Mouse (Mus musculus): ENCODE results near the gene Spaca6.

Spaca6 gene

DNA sequence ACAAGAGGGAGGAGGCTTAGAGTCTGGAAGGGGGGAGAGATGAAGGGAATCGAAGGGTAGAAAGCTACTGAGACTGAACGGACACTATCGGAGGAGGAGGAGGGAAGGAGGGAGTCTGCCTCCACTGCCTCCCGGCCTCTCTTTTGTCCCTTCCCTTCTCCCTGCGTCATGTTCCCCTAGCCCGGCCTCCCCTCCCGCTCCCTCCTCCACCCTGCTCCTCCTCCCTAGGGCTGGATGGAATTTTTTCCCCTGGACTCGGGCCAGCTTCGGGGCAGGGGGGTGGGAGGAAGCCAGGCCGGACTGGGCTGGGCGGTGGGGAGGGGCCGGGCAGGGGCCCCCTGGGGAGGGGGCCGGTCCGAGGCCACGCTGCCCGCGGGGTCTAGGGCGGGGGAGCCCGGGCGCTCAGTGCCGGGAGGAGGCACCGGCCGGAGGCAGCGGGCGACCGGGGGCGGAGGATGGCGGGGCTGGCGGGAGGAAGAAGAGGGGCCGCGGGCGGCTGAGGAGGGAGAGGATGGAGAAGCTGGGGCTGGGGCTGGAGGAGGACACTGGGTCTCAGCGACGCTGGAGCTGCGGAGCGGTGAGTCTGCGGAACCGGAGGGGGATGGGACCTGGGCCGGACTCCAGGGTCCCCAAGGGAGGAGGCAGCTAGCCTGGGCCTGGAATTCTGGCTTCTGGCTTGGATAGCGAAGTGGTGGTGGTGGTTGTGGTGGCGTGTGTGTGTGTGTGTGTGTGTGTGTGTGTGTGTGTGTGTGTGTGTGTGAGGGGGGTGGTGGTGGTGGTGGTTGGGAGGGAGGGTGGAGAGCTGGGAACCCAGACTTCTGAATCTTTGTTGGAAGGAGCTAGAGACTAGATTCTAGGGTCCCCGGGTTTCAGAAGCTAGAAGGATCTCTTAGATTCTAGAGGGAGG, at the start of gene Spaca6:
Gene Spaca6, plus strand, starts transcription at position 408 of the 907 bp plus-strand sequence.
- in situ Hi-C loops (cut with MboI, MseI): no loop called here

DNA sequence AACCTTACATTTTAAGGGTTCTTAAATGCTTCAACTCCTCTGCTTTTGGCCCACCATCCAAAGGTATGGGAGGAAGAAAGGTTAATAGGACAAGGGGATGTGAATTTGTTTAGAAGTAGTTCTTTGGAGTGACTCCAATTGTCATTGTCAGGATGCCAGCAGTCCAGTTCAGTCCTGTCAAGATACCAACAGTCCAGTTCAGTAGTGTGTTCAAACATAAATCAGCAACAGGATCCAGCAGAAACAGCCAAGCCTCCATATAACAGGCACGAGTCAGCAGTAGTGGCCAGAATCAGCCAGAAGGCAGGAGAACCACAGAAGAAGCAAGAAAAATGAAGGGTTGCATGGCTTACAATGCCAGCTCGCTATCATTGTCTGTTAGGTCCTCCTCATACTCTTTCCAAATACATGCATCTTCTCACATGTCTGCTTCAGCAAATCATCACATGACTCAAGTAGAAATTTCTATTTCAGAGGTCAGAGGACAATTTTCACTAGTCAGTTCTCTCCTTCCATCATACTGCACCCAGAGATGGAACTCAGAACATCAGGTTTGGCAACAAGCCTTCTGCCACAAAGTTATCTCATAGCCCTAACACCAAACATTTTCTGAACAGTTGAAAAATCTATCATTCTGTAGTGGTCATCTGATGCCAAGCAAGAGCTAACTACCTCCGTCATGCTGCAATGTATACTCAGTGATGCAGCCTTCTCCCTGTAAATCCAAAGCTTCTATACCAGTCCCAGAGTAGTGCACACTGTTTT, 35.9 kb upstream of the Spaca6 start:
- in situ Hi-C loops (cut with MboI, MseI): no loop called here

DNA sequence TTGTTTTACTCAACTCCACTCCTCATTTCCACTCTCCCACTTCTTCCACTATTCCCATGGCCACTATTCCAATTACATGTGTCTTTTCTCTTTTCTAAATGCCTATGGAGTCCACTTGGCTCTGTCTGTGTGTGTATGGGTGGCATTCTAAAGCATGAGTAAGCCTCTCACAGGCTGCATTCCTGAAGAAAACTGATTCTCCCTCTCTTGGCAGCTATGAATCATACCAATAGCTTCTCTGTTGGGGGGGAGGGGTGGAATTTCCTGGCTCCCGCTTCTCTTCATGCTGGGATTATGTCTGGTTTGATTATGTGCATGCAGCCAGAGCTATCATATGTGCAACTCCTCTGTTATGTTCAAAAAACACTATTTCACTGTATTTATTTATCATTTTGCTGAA, 34.4 kb upstream of the Spaca6 start:
- in situ Hi-C loops (cut with MboI, MseI): no loop called here

GRCm38 (mm10) chr17:17795527-17795926, 31.4 kb upstream of the Spaca6 start:
- in situ Hi-C loops (cut with MboI, MseI): no loop called here

GRCm38 (mm10) chr17:17823612-17824336, 3.2 kb upstream of the Spaca6 start:
- in situ Hi-C loops (cut with MboI, MseI): no loop called here

GRCm38 (mm10) chr17:17825921-17826591, 902 bp upstream of the Spaca6 start:
- in situ Hi-C loops (cut with MboI, MseI): no loop called here

- in situ Hi-C loops (cut with MboI, MseI): no loop called here
Observed at GRCm38 (mm10) chr17:17827658-17828190, 766 bp downstream of the Spaca6 start.

- in situ Hi-C loops (cut with MboI, MseI): no loop called here
Observed at GRCm38 (mm10) chr17:17828191-17828981, 1.4 kb downstream of the Spaca6 start.

GRCm38 (mm10) chr17:17829052-17829785, 2.3 kb downstream of the Spaca6 start:
- in situ Hi-C loops (cut with MboI, MseI): no loop called here

- in situ Hi-C loops (cut with MboI, MseI): no loop called here
Observed at GRCm38 (mm10) chr17:17829816-17830535, 3.0 kb downstream of the Spaca6 start.

- in situ Hi-C loops (cut with MboI, MseI): no loop called here
Observed at GRCm38 (mm10) chr17:17830731-17831130, 3.8 kb downstream of the Spaca6 start.

GRCm38 (mm10) chr17:17834896-17835295, 7.9 kb downstream of the Spaca6 start:
- in situ Hi-C loops (cut with MboI, MseI): no loop called here

- in situ Hi-C loops (cut with MboI, MseI): no loop called here
Observed at GRCm38 (mm10) chr17:17836101-17836500, 9.1 kb downstream of the Spaca6 start.

GRCm38 (mm10) chr17:17837426-17837825, 10.5 kb downstream of the Spaca6 start:
- in situ Hi-C loops (cut with MboI, MseI): no loop called here

DNA sequence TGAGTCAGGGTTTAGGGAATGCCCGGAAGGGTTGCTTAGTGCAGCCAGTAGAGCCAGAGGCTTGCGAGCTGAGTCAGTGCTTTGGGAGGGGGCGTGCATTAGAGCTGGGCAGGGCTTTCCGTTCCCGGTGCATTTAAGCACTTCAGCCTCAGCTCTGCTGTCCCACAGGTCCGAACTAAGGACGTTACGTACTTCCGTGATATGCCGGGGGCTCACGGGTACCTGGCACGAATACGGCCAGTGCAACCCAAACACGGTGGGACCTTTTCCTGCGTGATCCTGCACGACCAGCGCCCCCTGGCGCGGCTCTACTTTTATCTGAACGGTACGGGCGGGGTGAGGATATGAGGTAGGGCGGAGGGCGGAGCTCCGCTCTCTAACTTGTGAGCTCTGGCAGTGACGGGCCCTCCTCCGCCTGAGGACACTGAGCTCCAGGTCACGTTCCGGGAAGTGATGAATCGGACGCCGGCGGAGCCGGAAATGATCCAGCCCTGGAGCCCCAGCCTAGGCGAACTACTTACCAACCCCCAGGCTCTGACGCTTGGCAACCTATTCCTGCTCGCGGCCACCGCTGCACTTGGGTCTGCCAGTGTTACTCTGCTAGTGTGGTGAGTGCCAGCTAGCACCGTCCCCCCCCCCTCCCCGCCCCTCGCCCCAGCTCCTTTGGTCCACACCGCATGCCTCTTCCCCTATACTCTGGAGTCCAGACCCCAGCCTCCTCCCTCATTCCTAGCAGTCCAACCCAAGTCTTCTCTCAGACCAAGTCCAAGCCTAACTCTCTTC, 11.2 kb downstream of the Spaca6 start:
- in situ Hi-C loops (cut with MboI, MseI): no loop called here

DNA sequence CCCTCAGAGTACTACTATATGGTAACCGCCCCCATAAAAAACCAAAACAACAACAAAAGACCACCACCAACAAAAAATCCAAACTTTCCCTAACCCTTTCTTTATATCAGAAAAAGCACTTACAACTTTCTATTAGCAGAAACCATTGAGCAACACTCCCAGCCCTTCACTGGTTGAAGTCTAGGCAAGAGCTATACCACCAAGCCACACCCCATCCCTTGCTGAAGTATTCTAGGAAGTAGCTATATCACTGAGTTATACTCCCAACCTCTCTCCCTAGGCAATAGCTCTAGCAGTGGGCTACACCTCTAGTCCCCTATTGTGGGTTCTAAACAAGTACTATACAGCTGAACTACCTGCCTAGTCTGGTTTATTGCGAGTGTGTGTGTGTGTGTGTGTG, 12.3 kb downstream of the Spaca6 start:
- in situ Hi-C loops (cut with MboI, MseI): no loop called here

DNA sequence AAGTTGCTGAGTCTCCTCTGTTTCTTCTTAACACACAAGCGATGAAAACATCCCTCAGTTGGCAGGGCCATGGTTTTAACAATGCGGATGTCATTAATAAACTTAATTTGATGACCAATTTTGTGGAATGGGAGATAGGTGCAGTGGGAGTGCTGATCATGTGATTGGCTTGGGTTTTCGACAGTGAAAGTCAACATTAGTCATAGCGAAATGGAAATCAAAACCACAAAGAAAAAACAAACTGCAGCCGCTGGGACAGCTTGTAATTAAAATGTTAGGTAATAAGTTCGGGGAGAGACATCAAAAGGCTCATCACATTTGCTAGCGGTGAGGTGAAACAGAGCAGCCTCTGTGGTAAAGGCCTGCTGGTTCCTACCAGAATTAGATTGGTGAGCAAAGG, 13.8 kb downstream of the Spaca6 start:
- in situ Hi-C loops (cut with MboI, MseI): no loop called here

All from T-helper 1 cell (primary cell).